Mouse (Mus musculus): ENCODE data around the gene 4930524N10Rik.

Gene 4930524N10Rik

GRCm38 (mm10) chrX:154343292-154343691 is at the start of gene 4930524N10Rik:
TSS of gene 4930524N10Rik (minus strand) at chrX:154343392.
- no peak for DNase-seq

DNA sequence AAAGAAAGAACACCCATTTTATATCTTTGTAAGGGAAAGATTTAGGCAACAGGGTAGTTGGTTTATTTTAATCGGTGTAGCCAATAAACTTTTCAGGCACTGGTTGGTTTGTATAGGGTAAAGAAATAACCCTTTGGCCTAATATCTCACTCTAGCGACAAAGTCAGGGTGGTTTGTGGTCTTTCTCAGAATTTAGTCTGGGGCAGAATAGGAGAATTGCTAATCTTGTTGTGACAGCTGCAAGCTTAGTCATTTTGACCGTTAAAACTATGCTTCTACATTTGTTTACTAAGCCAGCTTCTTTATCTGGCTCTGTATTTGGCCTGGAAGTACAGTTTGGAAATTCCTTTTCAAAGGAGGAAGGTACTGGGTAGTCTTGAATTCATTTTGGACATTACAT is 6.8 kb upstream of the 4930524N10Rik start:
- no peak for DNase-seq

GRCm38 (mm10) chrX:154349302-154350041 is 6.3 kb upstream of the 4930524N10Rik start:
- DNase-seq: no peak

DNA sequence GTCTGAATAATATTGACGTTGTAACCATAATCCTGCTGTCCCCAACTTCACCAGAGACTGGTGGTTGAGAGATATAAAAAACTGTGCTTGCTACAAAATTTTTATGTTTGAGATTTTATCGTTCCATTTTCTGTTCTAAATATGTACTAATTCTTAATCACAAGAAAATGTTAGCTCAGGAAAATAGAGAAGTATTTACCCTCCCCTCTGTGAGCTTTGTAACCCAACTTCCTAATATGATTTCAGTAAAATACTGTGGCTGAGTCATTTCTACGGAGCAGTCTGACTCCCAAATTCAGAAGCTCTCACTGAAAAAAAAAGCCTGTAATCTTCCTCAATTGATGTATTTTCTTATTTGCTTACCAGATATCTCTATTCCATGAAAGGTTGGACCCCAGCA is 4.7 kb upstream of the 4930524N10Rik start:
- DNase-seq: no peak
